Mouse (Mus musculus): ENCODE data around the gene Nicn1.

GRCm38 (mm10) chr9:108307021-108307807 is 17.0 kb downstream of the Nicn1 start:
- no peak for TF ChIP-seq MAX (IDR thresholded peaks at IDR 0.05; ENCODE audit: low read depth)
- no peak for TF ChIP-seq POLR2A (IDR thresholded peaks at IDR 0.05; ENCODE audit: insufficient read length, low read depth)
- TF ChIP-seq SRF (IDR thresholded peaks at IDR 0.05; ENCODE audit: control insufficient read depth, insufficient read length, low read depth), result no peak
